Mouse (Mus musculus): ENCODE data around the gene Skp2. TPM values are rescaled to one million over a fixed set of nuclear protein-coding genes. Genes with fewer than 3 reads are reported as not detected.

The Skp2 gene
- polyA plus RNA-seq, 1 experiment, result 0.09 TPM

DNA sequence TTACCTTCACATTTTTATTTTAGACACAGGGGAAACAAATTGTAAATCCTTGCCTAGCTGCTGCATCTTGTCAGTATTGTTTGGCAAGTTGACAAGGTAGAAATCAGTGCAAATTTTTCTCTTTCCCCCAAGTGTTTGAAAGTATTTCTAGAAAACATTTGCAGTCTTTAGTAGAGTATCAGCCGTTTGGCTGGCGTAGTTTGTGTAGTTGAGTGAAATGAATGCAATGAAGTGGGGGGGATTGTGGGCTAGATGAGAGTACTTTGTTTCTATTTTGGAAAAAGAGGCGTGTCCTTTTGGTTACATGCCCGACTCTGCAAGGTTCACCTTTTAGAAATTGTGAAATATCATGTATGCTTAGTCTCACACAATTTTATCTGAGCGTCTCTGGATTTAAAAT lies 82.6 kb downstream of the Skp2 start:
- Histone ChIP-seq H3K27me3 (ENCODE audit: control insufficient read depth) (no peaks in the 10 kb centered on the region), H3K36me3 (ENCODE audit: control insufficient read depth) (peaks cover 59% of the 10 kb centered on the region), H3K4me1 (ENCODE audit: control insufficient read depth) (peaks cover 60% of the 10 kb centered on the region), H3K4me3 (replicated peaks) (peak overlapping the region; percentile 89), H3K9me3 (ENCODE audit: control insufficient read depth, low read length) (no peaks in the 10 kb centered on the region)
- TF ChIP-seq TAL1 (IDR thresholded peaks at IDR 0.05; ENCODE audit: low read length) (no peak), GATA1 (IDR thresholded peaks at IDR 0.05; ENCODE audit: low read length) (no peak)

DNA sequence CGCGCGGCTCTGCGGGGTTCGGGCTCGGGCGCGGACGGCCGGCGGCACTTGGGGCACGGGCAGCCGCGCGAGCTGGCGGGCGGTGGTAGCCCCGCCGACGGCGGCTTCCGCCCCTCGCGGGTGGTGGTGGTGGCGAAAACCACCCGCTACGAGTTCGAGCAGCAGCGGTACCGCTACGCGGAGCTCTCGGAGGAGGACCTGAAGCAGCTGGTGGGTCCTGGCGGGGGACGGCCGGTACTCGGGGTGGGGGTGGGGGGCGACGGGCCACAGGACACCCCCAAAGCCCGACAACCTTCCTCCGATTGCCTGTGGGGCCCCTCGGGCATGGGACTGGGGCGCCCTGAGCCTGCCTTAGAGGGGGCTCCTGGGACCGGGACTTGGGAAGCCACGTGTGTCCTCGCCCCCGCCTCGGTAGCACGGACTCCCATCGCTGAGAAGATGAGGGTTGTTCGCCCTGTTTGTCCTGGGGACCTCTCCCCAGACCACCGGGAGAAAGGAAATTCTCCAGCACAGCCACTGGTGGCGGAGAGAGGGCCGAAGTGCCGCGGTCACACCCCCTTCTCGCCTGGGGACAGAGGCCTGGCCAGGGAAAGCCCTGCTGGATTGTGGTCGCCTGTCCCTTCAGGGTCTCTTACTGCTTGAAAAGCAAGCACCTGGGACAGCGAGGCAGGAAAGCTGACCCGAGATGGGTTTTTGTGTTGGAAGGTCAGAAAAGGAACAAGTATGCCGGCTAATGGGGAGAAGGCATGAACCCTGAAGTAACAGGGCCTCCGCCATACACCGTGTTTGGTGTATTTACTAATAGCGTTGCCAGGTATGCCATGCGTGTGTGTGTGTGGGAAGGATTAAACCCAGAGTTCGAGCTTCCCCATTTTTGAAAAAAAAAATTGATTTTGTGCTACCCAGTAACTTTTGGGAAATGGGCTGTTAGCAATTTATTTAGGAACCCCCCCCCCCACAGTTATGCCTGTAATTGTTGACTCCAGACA lies 83.4 kb downstream of the Skp2 start:
- peak overlapping the region; percentile 89 for H3K4me3 ChIP-seq (replicated peaks)
- peaks cover 57% of the 10 kb centered on the region for H3K4me1 ChIP-seq (ENCODE audit: control insufficient read depth)
- no peaks in the 10 kb centered on the region for H3K27me3 ChIP-seq (ENCODE audit: control insufficient read depth)
- H3K36me3 ChIP-seq (ENCODE audit: control insufficient read depth), result peaks cover 51% of the 10 kb centered on the region
- H3K9me3 ChIP-seq (ENCODE audit: control insufficient read depth, low read length), result no peaks in the 10 kb centered on the region
- no peak for TF ChIP-seq TAL1 (IDR thresholded peaks at IDR 0.05; ENCODE audit: low read length)
- no peak for TF ChIP-seq GATA1 (IDR thresholded peaks at IDR 0.05; ENCODE audit: low read length)

DNA sequence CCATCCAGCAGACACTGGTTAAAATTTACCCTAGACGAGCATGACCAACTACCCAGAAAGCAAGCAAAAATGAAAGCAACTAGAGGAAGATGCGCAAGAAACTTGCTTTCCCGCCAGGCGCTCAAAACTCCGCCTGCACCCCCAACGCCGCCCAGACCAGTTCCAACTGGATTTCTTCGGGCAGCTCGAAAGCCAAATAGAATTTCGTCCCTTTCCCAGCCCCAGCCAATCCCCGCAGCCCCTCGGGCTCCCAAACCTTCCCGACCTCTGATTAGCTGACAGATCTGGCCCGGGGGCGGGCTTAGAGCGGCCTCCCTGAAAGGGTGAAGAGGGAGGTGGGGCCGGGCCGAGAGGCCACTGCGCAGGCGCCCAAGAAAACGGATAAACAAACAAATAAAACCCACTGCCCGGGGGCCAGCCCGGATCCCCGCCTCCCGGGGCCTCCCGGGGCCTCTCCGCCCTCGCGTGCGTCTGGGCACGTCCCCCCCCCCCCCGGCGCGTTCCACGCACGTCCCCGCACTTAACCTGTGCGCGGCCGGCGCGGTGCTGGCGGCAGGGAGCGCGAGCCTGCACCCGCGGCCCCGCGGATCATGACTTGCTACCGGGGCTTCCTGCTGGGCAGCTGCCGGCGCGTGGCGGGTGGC lies 84.2 kb downstream of the Skp2 start, which contains the start of gene Nadk2:
Nadk2 (plus strand) TSS at position 349 of the 644 bp plus-strand sequence.
- H3K4me1 ChIP-seq (ENCODE audit: control insufficient read depth), result peaks cover 48% of the 10 kb centered on the region
- H3K4me3 ChIP-seq (replicated peaks), result peak within 1 kb of the TSS; percentile 89
- no peaks in the 10 kb centered on the region for H3K27me3 ChIP-seq (ENCODE audit: control insufficient read depth)
- TF ChIP-seq GATA1 (IDR thresholded peaks at IDR 0.05; ENCODE audit: low read length), result no peak
- no peak for TF ChIP-seq TAL1 (IDR thresholded peaks at IDR 0.05; ENCODE audit: low read length)
- no peaks in the 10 kb centered on the region for H3K9me3 ChIP-seq (ENCODE audit: control insufficient read depth, low read length)
- H3K36me3 ChIP-seq (ENCODE audit: control insufficient read depth), result peaks cover 43% of the 10 kb centered on the region

DNA sequence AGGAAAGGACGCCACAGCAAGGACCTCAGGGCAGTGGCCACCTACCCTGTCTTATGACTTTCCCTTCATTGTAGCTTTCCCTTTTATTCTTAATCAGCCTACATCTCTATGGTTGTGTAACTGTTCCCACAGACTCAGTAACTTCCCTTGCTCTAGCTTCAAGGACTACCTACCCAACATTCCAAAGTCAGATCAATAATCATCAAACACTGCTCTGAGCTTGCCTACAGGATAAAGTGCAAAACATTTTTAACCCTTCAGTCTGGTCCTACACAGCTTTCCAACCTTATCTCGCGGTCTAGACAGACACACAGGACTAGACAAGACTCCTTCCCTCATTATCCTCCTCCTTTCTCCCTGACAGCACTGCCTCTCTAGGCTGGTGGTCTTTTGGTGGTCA lies 84.9 kb downstream of the Skp2 start:
- H3K4me1 ChIP-seq (ENCODE audit: control insufficient read depth), result peaks cover 42% of the 10 kb centered on the region
- peak overlapping the region; percentile 89 for H3K4me3 ChIP-seq (replicated peaks)
- H3K27me3 ChIP-seq (ENCODE audit: control insufficient read depth), result no peaks in the 10 kb centered on the region
- no peaks in the 10 kb centered on the region for H3K9me3 ChIP-seq (ENCODE audit: control insufficient read depth, low read length)
- TF ChIP-seq GATA1 (IDR thresholded peaks at IDR 0.05; ENCODE audit: low read length) (peak; percentile 53), TAL1 (IDR thresholded peaks at IDR 0.05; ENCODE audit: low read length) (no peak)
- H3K36me3 ChIP-seq (ENCODE audit: control insufficient read depth), result peaks cover 36% of the 10 kb centered on the region

DNA sequence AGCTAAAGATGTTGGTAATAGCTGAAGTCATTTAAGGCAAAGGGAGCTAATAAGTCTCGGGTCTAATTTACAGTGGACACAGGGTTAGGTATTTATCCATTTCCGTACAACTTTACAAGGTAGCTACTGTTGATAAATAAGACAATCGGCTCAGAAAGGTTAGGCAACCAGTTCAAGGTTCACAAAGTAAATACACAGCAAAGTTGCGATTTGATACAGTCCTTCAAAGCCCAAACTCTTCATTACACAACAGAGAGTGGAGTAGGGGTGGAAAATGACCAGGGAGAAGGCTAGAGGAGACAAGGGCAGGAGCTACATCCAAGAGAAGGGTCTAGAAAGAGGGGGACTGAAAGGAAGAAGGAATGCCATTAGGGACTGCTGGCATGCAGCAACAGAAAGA lies 86.3 kb downstream of the Skp2 start:
- no peak overlapping the region for H3K4me3 ChIP-seq (replicated peaks)
- TF ChIP-seq GATA1 (IDR thresholded peaks at IDR 0.05; ENCODE audit: low read length) (no peak), TAL1 (IDR thresholded peaks at IDR 0.05; ENCODE audit: low read length) (no peak)
- peaks cover 3% of the 10 kb centered on the region; the same call in 1 of the 2 replicates for H3K27me3 ChIP-seq (ENCODE audit: control insufficient read depth)
- no peaks in the 10 kb centered on the region for H3K9me3 ChIP-seq (ENCODE audit: control insufficient read depth, low read length)
- peaks cover 22% of the 10 kb centered on the region for H3K36me3 ChIP-seq (ENCODE audit: control insufficient read depth)
- H3K4me1 ChIP-seq (ENCODE audit: control insufficient read depth), result peaks cover 27% of the 10 kb centered on the region

Other genes with a start within 250 kb of the Skp2 start
- not detected in 2 replicates for gene Ranbp3l, start 187.5 kb downstream of the Skp2 start, polyA plus RNA-seq (2012)
- 7.3 and 10.8 TPM in 2 replicates for gene Nadk2, start 84.2 kb downstream of the Skp2 start, polyA plus RNA-seq (2012)
- gene Lmbrd2, start 14.9 kb downstream of the Skp2 start, polyA plus RNA-seq (2012), result 0.01 and 0.10 TPM in 2 replicates
- gene Ugt3a1, start 121.5 kb upstream of the Skp2 start, polyA plus RNA-seq (2012), result not detected in 2 replicates
- gene Ugt3a2, start 180.1 kb upstream of the Skp2 start, polyA plus RNA-seq (2012), result not detected in 2 replicates